Mouse (Mus musculus) inflammation-experienced regulatory T-cells, adult 6 months (primary cell): ENCODE results near the gene Speer4c. TPM values are rescaled to one million over a fixed set of nuclear protein-coding genes. Genes with fewer than 3 reads are reported as not detected.
A peak's percentile ranks its signal among the peaks of the same experiment; 100 is the strongest.
"Not testable (repeated sequence)": the region's sequence is repeated elsewhere in the genome, so short reads cannot be mapped to it uniquely, and the experiment has no call there.

Experiments
- ATAC-seq: one replicate; pipeline ENCODE4 v1.8.0; 2017
- polyA plus RNA-seq, 3 experiments: library from polyadenylated mRNA; unstranded; fragments of 100-300 nt; shearing (Covaris generic); gene quantifications; one replicate each; pipeline ENCODE4 v1.2.1; 2017

Speer4c gene
- not detected for polyA plus RNA-seq

DNA sequence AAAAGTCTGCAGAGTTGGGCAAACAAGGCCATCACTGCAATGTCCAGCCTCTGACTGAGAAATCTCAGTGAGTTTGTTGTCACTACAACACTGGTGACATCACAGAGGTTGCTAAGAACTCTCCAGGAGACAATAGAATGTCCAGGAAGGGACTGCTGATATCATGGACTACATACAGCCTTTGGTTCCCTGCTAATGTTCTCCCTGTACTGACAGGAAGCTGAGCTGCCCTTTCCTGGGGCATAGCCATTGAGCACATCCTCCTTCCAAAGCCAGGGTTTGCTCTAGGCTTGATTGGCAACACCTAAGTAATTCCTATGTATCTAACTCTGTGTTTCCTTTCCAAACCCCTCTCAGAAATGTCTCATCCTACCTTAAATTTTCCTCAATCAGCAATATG lies at the start of gene Speer4c:
Gene Speer4c, minus strand, starts transcription at position 101 of the 400 bp plus-strand sequence.
- not testable (repeated sequence) for ATAC-seq

DNA sequence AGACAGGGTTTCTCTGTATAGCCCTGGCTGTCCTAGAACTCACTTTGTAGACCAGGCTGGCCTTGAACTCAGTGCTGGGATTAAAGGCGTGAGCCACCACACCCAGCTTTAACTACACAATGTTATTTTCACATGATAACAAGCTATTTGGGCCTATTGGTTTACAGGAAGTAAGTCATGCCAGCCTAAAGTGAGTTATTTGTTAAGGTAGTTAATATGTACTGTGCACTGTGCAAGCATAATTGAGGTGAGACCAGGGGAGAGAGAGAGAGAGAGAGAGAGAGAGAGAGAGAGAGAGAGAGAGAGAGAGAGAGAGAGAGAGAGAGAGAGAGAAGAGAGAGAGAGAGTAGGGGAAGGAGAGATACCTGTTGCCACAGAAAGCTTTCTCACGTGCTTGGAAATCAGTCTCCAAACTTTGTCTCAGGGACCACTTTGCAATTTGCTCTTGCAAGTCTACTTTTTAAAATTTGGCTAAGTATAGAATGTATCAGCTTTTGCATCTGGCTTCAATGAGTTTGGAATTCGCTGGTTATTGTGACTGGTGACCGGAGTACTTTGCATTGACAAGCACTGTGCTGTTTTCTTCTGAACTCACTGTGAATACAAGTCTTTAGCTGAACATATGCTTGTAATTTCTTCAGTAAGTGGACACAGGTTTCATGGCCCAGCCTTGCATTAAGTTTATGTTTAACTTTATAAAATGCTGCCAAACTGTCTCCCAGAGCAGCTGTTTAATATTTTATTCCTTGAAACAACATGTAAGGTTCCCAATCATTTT lies 33.6 kb upstream of the Speer4c start:
- no peak for ATAC-seq

DNA sequence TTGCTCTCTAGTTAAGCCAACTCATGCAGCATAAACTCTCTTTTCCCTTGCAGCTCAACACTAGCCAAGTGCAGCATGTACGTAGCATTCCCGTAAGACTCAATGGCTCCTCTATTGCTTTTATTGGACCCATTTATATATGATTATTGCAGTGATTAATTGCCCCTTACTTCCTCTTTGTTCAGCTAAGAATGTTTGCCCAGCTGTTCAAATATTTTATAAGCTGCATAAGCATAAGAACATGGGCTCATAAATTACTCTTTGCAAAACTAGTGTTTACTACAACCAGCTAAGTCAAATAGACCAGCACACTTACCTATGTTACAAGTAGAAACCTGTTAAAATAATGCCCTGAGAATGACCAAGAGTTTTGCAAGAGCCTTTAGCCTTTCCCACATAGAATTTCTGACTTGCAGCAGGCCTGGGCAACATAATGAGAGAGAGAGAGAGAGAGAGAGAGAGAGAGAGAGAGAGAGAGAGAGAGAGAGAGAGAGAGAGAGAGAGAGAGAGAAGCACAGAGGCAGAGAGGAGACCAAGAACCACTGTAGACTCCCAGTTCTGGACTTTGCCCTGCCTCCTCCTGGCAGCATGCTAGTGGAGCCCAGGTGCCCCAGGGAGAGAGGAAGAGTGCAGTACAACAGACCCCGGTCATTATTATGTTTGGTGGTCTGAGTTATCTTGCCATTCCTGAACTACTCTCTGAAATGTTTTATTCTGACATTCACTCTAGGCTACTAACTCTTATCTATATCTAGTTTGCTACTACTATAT lies 20.2 kb upstream of the Speer4c start:
- no peak for ATAC-seq

GRCm38 (mm10) chr5:15702891-15703290 lies 11.2 kb downstream of the Speer4c start:
- not testable (repeated sequence) for ATAC-seq

DNA sequence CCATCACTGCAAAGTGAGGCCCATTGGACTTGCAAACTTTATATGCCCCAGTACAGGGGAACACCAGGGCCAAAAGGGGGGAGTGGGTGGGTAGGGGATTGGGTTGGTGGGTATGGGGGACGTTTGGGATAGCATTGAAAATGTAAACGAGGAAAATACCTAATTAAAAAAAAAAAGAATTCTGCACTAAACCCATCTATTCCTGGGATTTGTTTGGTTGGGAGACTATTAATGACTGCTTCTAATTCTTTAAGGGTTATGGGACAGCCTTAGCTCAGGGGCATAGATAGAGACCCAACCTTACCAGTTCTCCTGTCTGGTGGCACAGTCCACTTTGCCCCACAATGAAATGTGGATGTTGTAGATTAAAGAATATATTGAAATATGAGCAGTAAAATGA lies 16.4 kb downstream of the Speer4c start:
- not testable (repeated sequence) for ATAC-seq

DNA sequence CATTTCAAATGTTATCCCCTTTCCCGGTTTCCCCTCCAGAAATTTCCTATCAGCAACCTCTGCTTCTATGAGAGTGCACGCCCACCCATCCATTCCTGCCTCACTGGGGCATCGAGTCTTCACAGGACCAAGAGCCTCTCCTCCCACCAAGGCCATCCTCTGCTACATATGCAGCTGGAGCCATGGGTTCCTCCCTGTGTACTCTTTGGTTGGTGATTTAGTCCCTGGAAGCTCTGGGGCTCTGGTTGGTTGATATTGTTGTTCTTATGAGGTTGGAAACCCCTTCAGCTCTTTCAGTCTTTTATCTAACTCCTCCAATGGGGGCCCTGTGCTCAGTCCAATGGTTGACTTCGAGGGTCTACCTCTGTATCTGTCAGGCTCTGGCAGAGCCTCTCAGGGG lies 22.2 kb downstream of the Speer4c start:
- not testable (repeated sequence) for ATAC-seq

GRCm38 (mm10) chr5:15690822-15691221 lies 23.2 kb downstream of the Speer4c start:
- ATAC-seq, result not testable (repeated sequence)

DNA sequence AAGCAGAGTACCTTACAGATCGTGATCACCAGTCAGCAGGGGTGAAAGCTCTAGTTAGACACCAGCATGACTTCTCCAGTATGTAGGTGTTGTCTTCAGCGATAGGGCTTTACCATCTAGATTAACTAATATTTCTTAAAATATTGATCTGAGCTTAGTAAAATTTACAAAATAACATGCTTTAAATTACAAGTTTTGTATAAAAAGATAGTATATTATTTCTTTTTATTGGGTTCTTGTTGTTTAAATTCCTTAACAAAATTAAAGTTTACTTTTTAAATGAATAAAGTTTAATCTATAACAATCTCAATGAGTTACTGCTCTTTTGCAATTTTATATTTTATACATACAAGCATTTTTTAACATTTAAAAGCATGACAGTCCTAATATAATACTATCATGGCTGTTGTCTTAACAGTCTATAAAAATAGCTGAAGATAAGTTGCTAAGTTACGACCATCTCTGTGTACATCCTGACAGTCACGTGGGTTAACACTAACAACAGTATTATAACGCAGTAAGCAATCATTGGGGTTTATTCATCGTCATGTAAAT lies 24.3 kb downstream of the Speer4c start:
- peak; percentile 58 for ATAC-seq

DNA sequence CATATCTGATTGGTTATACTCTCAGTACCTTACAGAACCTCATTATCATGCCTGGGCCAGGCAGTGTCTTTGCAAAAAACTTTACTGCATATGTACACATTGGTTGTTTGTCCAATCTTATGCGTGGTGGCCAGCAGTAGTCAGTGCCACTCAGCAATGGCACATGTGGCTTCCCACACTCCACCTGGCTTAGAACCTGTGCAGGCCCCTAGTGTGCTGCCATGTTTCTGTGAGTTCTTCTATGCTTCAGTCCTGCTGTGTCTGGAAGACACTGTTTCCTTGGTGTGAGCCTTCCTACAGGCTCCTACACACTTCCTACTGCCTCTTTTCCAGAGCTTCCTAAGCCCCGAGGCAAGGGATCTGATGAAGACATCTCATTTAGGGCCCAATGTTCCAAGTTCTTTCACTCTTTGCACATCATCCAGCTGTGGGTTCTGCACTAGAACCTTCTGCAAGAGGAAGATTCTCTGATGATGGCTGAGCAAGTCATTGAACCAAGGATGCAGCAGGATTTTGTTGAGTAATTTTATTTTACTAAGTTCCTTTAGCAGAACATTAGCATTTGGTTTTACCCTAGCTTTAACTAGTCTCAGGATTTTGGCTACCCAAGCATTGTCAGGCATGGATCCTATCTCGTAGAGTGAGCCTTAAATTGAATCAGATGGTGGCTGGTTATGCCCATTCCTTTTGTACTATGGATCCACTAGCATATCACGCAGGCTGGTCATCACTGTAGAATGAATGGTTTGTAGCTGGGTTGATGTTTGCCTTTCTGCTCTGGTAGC lies 25.0 kb downstream of the Speer4c start:
- peak; percentile 38 for ATAC-seq

DNA sequence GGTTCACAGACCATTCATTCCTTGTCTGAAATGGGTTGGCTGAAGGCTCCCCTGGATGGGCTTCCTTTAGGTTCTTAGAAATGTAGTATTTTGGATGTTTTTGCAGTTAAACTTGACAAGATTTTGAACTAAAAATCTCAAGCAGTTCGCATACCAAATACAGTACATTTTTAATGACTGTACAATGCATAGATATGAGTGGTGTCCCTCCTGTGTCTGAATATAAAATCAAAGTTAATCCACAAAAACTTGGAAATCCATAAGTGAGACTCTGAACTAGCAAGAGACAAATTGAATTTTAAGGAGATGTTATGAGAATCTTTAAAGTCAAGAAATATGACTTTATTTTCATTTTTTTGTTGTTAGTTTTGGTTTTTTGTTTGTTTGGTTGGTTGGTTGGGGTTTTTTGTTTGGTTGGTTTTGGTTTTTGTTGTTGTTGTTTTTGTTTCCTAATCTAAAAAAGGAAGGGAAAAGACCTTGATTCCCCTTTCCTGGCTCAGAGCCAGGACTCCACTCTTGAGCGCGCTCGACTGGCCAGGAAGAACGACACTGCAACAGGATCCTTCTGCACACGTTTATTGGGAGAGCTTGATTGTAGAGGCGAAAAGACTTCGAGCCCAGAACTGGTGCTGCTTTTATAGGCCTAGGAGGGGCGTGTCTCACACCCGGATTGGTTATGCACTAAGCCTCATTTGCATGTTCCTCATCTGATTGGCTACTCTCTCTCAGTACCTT lies 32.6 kb downstream of the Speer4c start:
- not testable (repeated sequence) for ATAC-seq

DNA sequence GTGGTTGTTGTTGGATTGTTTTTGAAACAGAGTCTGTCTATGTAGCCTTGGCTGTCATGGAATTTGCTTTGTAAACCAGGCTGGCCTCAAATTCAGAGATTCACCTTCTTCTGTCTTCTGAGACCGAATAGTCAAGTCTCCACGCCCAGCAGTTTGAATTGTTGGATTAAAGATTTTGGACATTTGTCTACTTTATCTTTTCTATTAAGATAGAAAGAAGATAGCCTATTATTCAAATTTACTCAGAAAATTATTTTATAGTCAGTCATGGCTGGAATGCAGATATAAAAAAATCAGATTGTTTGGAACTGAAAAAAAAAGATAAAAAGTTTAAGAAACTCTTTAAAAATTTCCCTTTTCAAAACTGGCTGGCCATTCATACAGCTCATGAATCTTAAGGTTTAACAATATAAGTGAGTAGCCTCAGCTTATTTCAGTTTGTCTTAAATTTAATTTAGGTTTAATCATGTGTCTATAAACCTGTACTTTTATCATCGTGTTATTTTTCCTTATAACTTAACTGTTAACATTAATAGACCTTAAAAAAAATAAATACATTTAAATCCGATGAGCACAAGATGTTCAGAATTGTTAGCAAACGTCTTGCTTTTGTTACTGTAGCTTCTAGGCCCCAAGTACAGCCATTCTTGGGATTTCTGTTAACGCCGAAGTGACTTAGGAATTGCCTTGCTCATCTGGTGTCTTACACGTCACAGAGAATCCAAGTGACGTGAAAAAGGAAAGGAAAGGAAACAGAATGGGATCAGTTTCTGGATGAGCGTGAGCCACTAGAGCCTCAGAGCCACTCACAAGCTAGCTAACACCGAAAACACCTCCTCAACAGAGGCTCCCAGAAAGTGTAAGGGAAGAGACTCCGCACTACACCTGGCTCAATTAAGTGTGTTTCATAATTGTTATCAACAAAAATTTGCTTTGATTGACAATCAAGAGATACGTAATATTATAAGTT lies 33.8 kb downstream of the Speer4c start:
- not testable (repeated sequence) for ATAC-seq

- not testable (repeated sequence) for ATAC-seq
Observed at GRCm38 (mm10) chr5:15678907-15679306, 35.2 kb downstream of the Speer4c start.

DNA sequence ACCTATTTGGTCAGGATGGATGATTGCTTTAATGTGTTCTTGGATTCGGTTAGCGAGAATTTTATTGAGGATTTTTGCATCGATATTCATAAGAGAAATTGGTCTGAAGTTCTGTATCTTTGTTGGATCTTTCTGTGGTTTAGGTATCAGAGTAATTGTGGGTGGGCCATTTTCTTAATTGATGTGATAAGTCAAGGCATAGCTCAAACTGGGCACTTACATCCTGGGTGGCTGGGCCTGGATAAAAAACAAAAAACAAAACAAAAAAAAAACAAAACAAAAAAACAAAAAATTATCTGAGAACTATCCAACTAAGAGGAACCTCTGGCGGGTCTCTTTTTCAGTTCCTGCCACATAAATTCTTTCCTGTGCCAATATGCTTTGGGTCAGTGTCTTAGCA lies 36.3 kb downstream of the Speer4c start:
- not testable (repeated sequence) for ATAC-seq

- not testable (repeated sequence) for ATAC-seq
Observed at GRCm38 (mm10) chr5:15674429-15675244, 39.4 kb downstream of the Speer4c start.

- ATAC-seq, result not testable (repeated sequence)
Observed at GRCm38 (mm10) chr5:15673989-15674388, 40.1 kb downstream of the Speer4c start.

DNA sequence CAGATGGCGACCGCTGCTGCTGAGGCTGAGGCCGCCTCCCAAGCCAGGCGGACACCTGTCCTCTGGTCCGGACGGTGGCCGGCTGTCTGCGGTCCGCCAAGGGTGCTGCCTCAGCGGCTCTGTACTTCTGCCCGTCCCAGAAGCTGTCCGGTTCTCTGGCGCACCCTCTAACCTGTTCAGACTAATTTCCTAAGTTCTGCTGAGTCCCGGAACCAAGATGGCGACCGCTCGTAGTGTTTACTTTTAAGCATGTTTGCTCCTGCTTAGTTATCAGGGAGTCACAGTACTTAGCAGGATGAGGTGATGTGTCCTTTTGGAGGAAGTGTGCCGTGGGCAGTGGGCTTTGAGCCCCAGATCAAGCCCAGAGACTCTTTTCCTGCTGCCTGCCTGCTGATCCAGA lies 43.3 kb downstream of the Speer4c start:
- ATAC-seq, result not testable (repeated sequence)

- not testable (repeated sequence) for ATAC-seq
Observed at GRCm38 (mm10) chr5:15663847-15664246, 50.2 kb downstream of the Speer4c start.
